Mouse (Mus musculus): ENCODE data around the gene Adh5. TPM values are rescaled to one million over a fixed set of nuclear protein-coding genes. Genes with fewer than 3 reads are reported as not detected.
A peak's percentile ranks its signal among the peaks of the same experiment; 100 is the strongest.
"Not testable (repeated sequence)": the region's sequence is repeated elsewhere in the genome, so short reads cannot be mapped to it uniquely, and the experiment has no call there.

The Adh5 gene
- polyA plus RNA-seq, 1 experiment from 2014 or later: 152 TPM

GRCm38 (mm10) chr3:138461832-138462231 is 18.9 kb downstream of the Adh5 start:
- Histone ChIP-seq H3K27me3 (no peaks in the 10 kb centered on the region), H3K9me3 (replicated peaks) (no peaks in the 10 kb centered on the region), H3K4me2 (no peak overlapping the region), H3K4me1 (replicated peaks) (no peaks in the 10 kb centered on the region), H3K4me3 (no peak overlapping the region), H3K9ac (no peak overlapping the region), H3K36me3 (peaks cover 75% of the 10 kb centered on the region), H3K27ac (no peak overlapping the region)
- ATAC-seq (replicated peaks; ENCODE audit: insufficient number of reproducible peaks, insufficient read depth, low FRiP score, low read depth): no peak
- WGBS: 98% methylated on average over 3 of the region's 3 CpGs

- Histone ChIP-seq H3K27me3 (no peaks in the 10 kb centered on the region), H3K4me3 (no peak overlapping the region), H3K4me1 (replicated peaks) (no peaks in the 10 kb centered on the region), H3K27ac (no peak overlapping the region), H3K9me3 (replicated peaks) (no peaks in the 10 kb centered on the region), H3K36me3 (peaks cover 71% of the 10 kb centered on the region), H3K4me2 (no peak overlapping the region), H3K9ac (no peak overlapping the region)
- ATAC-seq (replicated peaks; ENCODE audit: insufficient number of reproducible peaks, insufficient read depth, low FRiP score, low read depth): no peak
- WGBS: 82% methylated on average over 2 of the region's 2 CpGs
Observed at GRCm38 (mm10) chr3:138463137-138463536, 20.2 kb downstream of the Adh5 start.

- H3K27me3 ChIP-seq: no peaks in the 10 kb centered on the region
- ATAC-seq (replicated peaks; ENCODE audit: insufficient number of reproducible peaks, insufficient read depth, low FRiP score, low read depth): no peak
- no peak overlapping the region for H3K9ac ChIP-seq
- no peaks in the 10 kb centered on the region for H3K4me1 ChIP-seq (replicated peaks)
- H3K9me3 ChIP-seq (replicated peaks): no peaks in the 10 kb centered on the region
- 81% methylated on average over 6 of the region's 6 CpGs for WGBS
- H3K4me2 ChIP-seq: no peak overlapping the region
- H3K4me3 ChIP-seq: no peak overlapping the region
- no peak overlapping the region for H3K27ac ChIP-seq
- peaks cover 71% of the 10 kb centered on the region for H3K36me3 ChIP-seq
Observed at GRCm38 (mm10) chr3:138463807-138464206, 20.9 kb downstream of the Adh5 start.

- H3K27me3 ChIP-seq: no peaks in the 10 kb centered on the region
- H3K9me3 ChIP-seq (replicated peaks): no peaks in the 10 kb centered on the region
- no peak for ATAC-seq (replicated peaks; ENCODE audit: insufficient number of reproducible peaks, insufficient read depth, low FRiP score, low read depth)
- H3K9ac ChIP-seq: no peak overlapping the region
- no peak overlapping the region for H3K4me2 ChIP-seq
- 71% methylated on average over 16 of the region's 16 CpGs for WGBS
- no peak overlapping the region for H3K4me3 ChIP-seq
- H3K36me3 ChIP-seq: peaks cover 71% of the 10 kb centered on the region
- no peak overlapping the region for H3K27ac ChIP-seq
- no peaks in the 10 kb centered on the region for H3K4me1 ChIP-seq (replicated peaks)
Observed at GRCm38 (mm10) chr3:138464573-138465147, 21.8 kb downstream of the Adh5 start.

- 95% methylated on average over 1 of the region's 1 CpGs for WGBS
- H3K27ac ChIP-seq; ATAC-seq (replicated peaks; ENCODE audit: insufficient number of reproducible peaks, insufficient read depth, low FRiP score, low read depth); H3K27me3 ChIP-seq; H3K9ac ChIP-seq; H3K4me2 ChIP-seq; H3K4me1 ChIP-seq (replicated peaks); H3K9me3 ChIP-seq (replicated peaks); H3K4me3 ChIP-seq: not testable (repeated sequence)
- peaks cover 64% of the 10 kb centered on the region for H3K36me3 ChIP-seq
Observed at GRCm38 (mm10) chr3:138466656-138467055, 23.8 kb downstream of the Adh5 start.

GRCm38 (mm10) chr3:138471066-138471465 is 28.2 kb downstream of the Adh5 start:
- H3K9ac ChIP-seq: no peak overlapping the region
- no peaks in the 10 kb centered on the region for H3K9me3 ChIP-seq (replicated peaks)
- no peak overlapping the region for H3K4me2 ChIP-seq
- ATAC-seq (replicated peaks; ENCODE audit: insufficient number of reproducible peaks, insufficient read depth, low FRiP score, low read depth): no peak
- no peak overlapping the region for H3K27ac ChIP-seq
- H3K4me3 ChIP-seq: no peak overlapping the region
- 81% methylated on average over 3 of the region's 3 CpGs for WGBS
- no peaks in the 10 kb centered on the region for H3K4me1 ChIP-seq (replicated peaks)
- H3K27me3 ChIP-seq: no peaks in the 10 kb centered on the region
- H3K36me3 ChIP-seq: peaks cover 54% of the 10 kb centered on the region

GRCm38 (mm10) chr3:138479489-138479888 is 36.6 kb downstream of the Adh5 start:
- no peak overlapping the region for H3K9ac ChIP-seq
- H3K4me2 ChIP-seq: no peak overlapping the region
- ATAC-seq (replicated peaks; ENCODE audit: insufficient number of reproducible peaks, insufficient read depth, low FRiP score, low read depth): no peak
- H3K4me3 ChIP-seq: no peak overlapping the region
- no peaks in the 10 kb centered on the region for H3K27me3 ChIP-seq
- WGBS: 89% methylated on average over 8 of the region's 8 CpGs
- peaks cover 22% of the 10 kb centered on the region for H3K36me3 ChIP-seq
- H3K27ac ChIP-seq: no peak overlapping the region
- no peaks in the 10 kb centered on the region for H3K9me3 ChIP-seq (replicated peaks)
- H3K4me1 ChIP-seq (replicated peaks): peaks cover 9% of the 10 kb centered on the region; the same call in 1 of the 2 replicates

GRCm38 (mm10) chr3:138481526-138482284 is 38.8 kb downstream of the Adh5 start:
- Histone ChIP-seq H3K4me3 (no peak overlapping the region), H3K4me2 (0 out of 2 replicates have a peak overlapping the region, but pooled peaks have one; percentile 4), H3K9me3 (replicated peaks) (no peaks in the 10 kb centered on the region), H3K4me1 (replicated peaks) (peaks cover 9% of the 10 kb centered on the region; the same call in 1 of the 2 replicates), H3K9ac (no peak overlapping the region), H3K27ac (no peak overlapping the region), H3K27me3 (no peaks in the 10 kb centered on the region), H3K36me3 (peaks cover 32% of the 10 kb centered on the region)
- WGBS: 38% methylated on average over 14 of the region's 14 CpGs
- ATAC-seq (replicated peaks; ENCODE audit: insufficient number of reproducible peaks, insufficient read depth, low FRiP score, low read depth): no peak

- H3K36me3 ChIP-seq: peaks cover 32% of the 10 kb centered on the region
- WGBS: 84% methylated on average over 2 of the region's 2 CpGs
- no peak for ATAC-seq (replicated peaks; ENCODE audit: insufficient number of reproducible peaks, insufficient read depth, low FRiP score, low read depth)
Observed at GRCm38 (mm10) chr3:138483240-138483639, 40.3 kb downstream of the Adh5 start.

GRCm38 (mm10) chr3:138488584-138489326 is 45.9 kb downstream of the Adh5 start:
- Histone ChIP-seq H3K4me2 (peak overlapping the region; percentile 77), H3K4me1 (replicated peaks) (peaks cover 13% of the 10 kb centered on the region), H3K36me3 (peaks cover 13% of the 10 kb centered on the region), H3K9me3 (replicated peaks) (no peaks in the 10 kb centered on the region), H3K9ac (peak overlapping the region; percentile 91), H3K27me3 (no peaks in the 10 kb centered on the region), H3K27ac (peak overlapping the region; percentile 83), H3K4me3 (peak overlapping the region; percentile 90)
- ATAC-seq (replicated peaks; ENCODE audit: insufficient number of reproducible peaks, insufficient read depth, low FRiP score, low read depth): peak; percentile 61
- WGBS: under 1% methylated on average over 59 of the region's 61 CpGs

More at GRCm38 (mm10) chr3:138483240-138483639, 40.3 kb downstream of the Adh5 start:
- H3K4me3 ChIP-seq: no peak overlapping the region
- no peaks in the 10 kb centered on the region for H3K27me3 ChIP-seq
- H3K27ac ChIP-seq: no peak overlapping the region
- no peak overlapping the region for H3K4me2 ChIP-seq
- peaks cover 18% of the 10 kb centered on the region for H3K4me1 ChIP-seq (replicated peaks)
- H3K9ac ChIP-seq: no peak overlapping the region
- H3K9me3 ChIP-seq (replicated peaks): no peaks in the 10 kb centered on the region

GRCm38 (mm10) chr3:138489327-138490033 is 46.6 kb downstream of the Adh5 start, which contains the start of gene Metap1:
Gene Metap1, minus strand, starts transcription at chr3:138489515.
- Histone ChIP-seq H3K27ac (peak within 1 kb of the TSS; percentile 83), H3K4me2 (peak within 1 kb of the TSS; percentile 77), H3K4me3 (peak within 1 kb of the TSS; percentile 90), H3K27me3 (no peaks in the 10 kb centered on the region), H3K9me3 (replicated peaks) (no peaks in the 10 kb centered on the region), H3K36me3 (peaks cover 10% of the 10 kb centered on the region), H3K4me1 (replicated peaks) (peaks cover 13% of the 10 kb centered on the region), H3K9ac (peak within 1 kb of the TSS; percentile 91)
- ATAC-seq (replicated peaks; ENCODE audit: insufficient number of reproducible peaks, insufficient read depth, low FRiP score, low read depth): peak; percentile 98
- WGBS: under 1% methylated on average over 40 of the region's 65 CpGs
